Mouse (Mus musculus): ENCODE results near the gene Hspa12b. TPM values are rescaled to one million over a fixed set of nuclear protein-coding genes. Genes with fewer than 3 reads are reported as not detected.
A peak's percentile ranks its signal among the peaks of the same experiment; 100 is the strongest.

Gene Hspa12b
- polyA plus RNA-seq, 1 experiment from 2014 or later: 6.0 TPM

- Histone ChIP-seq H3K9ac (replicated peaks) (no peak overlapping the region), H3K9me3 (replicated peaks) (no peaks in the 10 kb centered on the region), H3K4me2 (peak overlapping the region; percentile 85; the same call in 1 of the 2 replicates), H3K4me1 (peaks cover 70% of the 10 kb centered on the region), H3K27ac (replicated peaks) (no peak overlapping the region), H3K4me3 (replicated peaks) (no peak overlapping the region), H3K27me3 (replicated peaks) (peaks cover 31% of the 10 kb centered on the region), H3K36me3 (peaks cover 5% of the 10 kb centered on the region; the same call in 1 of the 2 replicates)
- no peak for ATAC-seq (ENCODE audit: low FRiP score)
- 65% methylated on average over 3 of the region's 3 CpGs for WGBS
Measured at GRCm38 (mm10) chr2:131175286-131175944, 48.3 kb downstream of the Hspa12b start.

- no peak for ATAC-seq (ENCODE audit: low FRiP score)
- H3K36me3 ChIP-seq: peaks cover 5% of the 10 kb centered on the region; the same call in 1 of the 2 replicates
- H3K27ac ChIP-seq (replicated peaks): no peak overlapping the region
- no peaks in the 10 kb centered on the region for H3K9me3 ChIP-seq (replicated peaks)
- WGBS: 86% methylated on average over 1 of the region's 1 CpGs
- H3K27me3 ChIP-seq (replicated peaks): peaks cover 26% of the 10 kb centered on the region
- no peak overlapping the region for H3K9ac ChIP-seq (replicated peaks)
- H3K4me3 ChIP-seq (replicated peaks): no peak overlapping the region
- peaks cover 68% of the 10 kb centered on the region for H3K4me1 ChIP-seq
- no peak overlapping the region for H3K4me2 ChIP-seq
Measured at GRCm38 (mm10) chr2:131175945-131176309, 48.8 kb downstream of the Hspa12b start.

DNA sequence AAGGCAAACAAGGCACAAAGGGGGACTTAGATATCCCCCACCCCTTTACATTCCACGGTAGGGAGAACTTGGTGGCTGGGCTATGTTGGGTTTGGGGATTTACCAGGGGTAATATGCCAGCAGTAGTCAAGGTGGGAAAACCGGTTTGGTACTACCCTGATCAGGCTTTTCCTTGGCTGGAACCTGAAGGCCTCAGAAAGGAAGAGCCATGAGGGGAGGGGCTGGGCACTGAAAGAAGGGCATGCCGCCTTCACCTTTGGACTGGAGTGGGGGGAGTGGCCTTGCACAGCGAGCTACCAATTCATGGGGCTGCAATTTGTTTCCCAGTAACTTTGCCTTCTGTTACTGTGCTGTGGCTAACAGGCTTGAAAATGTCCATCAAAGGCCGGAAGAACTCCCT is 49.4 kb downstream of the Hspa12b start:
- no peaks in the 10 kb centered on the region for H3K9me3 ChIP-seq (replicated peaks)
- H3K4me1 ChIP-seq: peaks cover 63% of the 10 kb centered on the region
- peaks cover 5% of the 10 kb centered on the region; the same call in 1 of the 2 replicates for H3K36me3 ChIP-seq
- H3K27me3 ChIP-seq (replicated peaks): peaks cover 21% of the 10 kb centered on the region
- peak overlapping the region; percentile 98 for H3K4me2 ChIP-seq
- no peak overlapping the region for H3K4me3 ChIP-seq (replicated peaks)
- WGBS: 57% methylated on average over 5 of the region's 5 CpGs
- no peak overlapping the region for H3K9ac ChIP-seq (replicated peaks)
- no peak for ATAC-seq (ENCODE audit: low FRiP score)
- no peak overlapping the region for H3K27ac ChIP-seq (replicated peaks)

GRCm38 (mm10) chr2:131177932-131178331 is 50.9 kb downstream of the Hspa12b start:
- H3K4me3 ChIP-seq (replicated peaks): peak overlapping the region; percentile 74
- peak overlapping the region; percentile 98 for H3K4me2 ChIP-seq
- 0 out of 2 replicates have a peak overlapping the region, but pooled peaks have one; percentile 41 for H3K27ac ChIP-seq (replicated peaks)
- no peaks in the 10 kb centered on the region for H3K9me3 ChIP-seq (replicated peaks)
- ATAC-seq (ENCODE audit: low FRiP score): no peak
- peaks cover 6% of the 10 kb centered on the region for H3K27me3 ChIP-seq (replicated peaks)
- H3K9ac ChIP-seq (replicated peaks): peak overlapping the region; percentile 93; the same call in 1 of the 2 replicates
- H3K4me1 ChIP-seq: peaks cover 59% of the 10 kb centered on the region
- peaks cover 5% of the 10 kb centered on the region; the same call in 1 of the 2 replicates for H3K36me3 ChIP-seq
- 84% methylated on average over 9 of the region's 9 CpGs for WGBS

DNA sequence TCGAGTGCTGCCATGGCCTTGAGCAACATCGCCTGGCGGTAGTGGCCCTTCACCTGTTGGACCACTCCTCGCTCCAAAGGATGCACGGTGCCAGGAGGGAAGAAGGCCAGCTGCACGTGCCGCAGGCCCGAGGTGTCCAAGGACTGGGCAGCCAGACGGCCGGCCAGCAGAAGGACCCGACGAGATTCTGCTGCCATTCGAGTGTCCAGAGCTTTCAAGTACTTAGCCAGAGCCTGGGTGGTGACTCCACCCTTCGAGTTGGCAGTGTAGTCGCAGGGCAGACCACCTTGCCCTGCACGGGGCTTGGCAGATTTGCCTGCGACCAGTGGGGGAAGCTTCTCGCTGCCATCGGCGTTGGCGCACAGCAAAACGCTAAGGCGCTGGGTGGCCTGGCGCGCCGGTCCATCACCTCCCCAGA is 51.8 kb downstream of the Hspa12b start:
- H3K27me3 ChIP-seq (replicated peaks): no peaks in the 10 kb centered on the region
- H3K36me3 ChIP-seq: peaks cover 5% of the 10 kb centered on the region; the same call in 1 of the 2 replicates
- peak overlapping the region; percentile 74 for H3K4me3 ChIP-seq (replicated peaks)
- H3K4me2 ChIP-seq: peak overlapping the region; percentile 98
- ATAC-seq (ENCODE audit: low FRiP score): no peak
- peaks cover 54% of the 10 kb centered on the region for H3K4me1 ChIP-seq
- WGBS: 17% methylated on average over 26 of the region's 26 CpGs
- H3K27ac ChIP-seq (replicated peaks): peak overlapping the region; percentile 95
- H3K9me3 ChIP-seq (replicated peaks): no peaks in the 10 kb centered on the region
- peak overlapping the region; percentile 93 for H3K9ac ChIP-seq (replicated peaks)

- WGBS: under 1% methylated on average over 67 of the region's 67 CpGs
- no peaks in the 10 kb centered on the region for H3K27me3 ChIP-seq (replicated peaks)
- H3K4me2 ChIP-seq: peak overlapping the region; percentile 98
- peak overlapping the region; percentile 93 for H3K9ac ChIP-seq (replicated peaks)
- H3K36me3 ChIP-seq: peaks cover 5% of the 10 kb centered on the region; the same call in 1 of the 2 replicates
- H3K27ac ChIP-seq (replicated peaks): peak overlapping the region; percentile 95
- peaks cover 49% of the 10 kb centered on the region for H3K4me1 ChIP-seq
- no peaks in the 10 kb centered on the region for H3K9me3 ChIP-seq (replicated peaks)
- peak overlapping the region; percentile 74 for H3K4me3 ChIP-seq (replicated peaks)
- peak; percentile 65 for ATAC-seq (ENCODE audit: low FRiP score)
Measured at GRCm38 (mm10) chr2:131179246-131179886, 52.3 kb downstream of the Hspa12b start.

GRCm38 (mm10) chr2:131179990-131180587 is 53.0 kb downstream of the Hspa12b start, which contains the start of gene Cenpb:
Cenpb (minus strand) TSS chr2:131180067.
- H3K4me2 ChIP-seq: peak within 1 kb of the TSS; percentile 98
- peak within 1 kb of the TSS; percentile 93 for H3K9ac ChIP-seq (replicated peaks)
- H3K4me1 ChIP-seq: peaks cover 43% of the 10 kb centered on the region
- H3K36me3 ChIP-seq: peaks cover 5% of the 10 kb centered on the region; the same call in 1 of the 2 replicates
- no peaks in the 10 kb centered on the region for H3K27me3 ChIP-seq (replicated peaks)
- H3K4me3 ChIP-seq (replicated peaks): peak within 1 kb of the TSS; percentile 74
- peak; percentile 87 for ATAC-seq (ENCODE audit: low FRiP score)
- peak within 1 kb of the TSS; percentile 95 for H3K27ac ChIP-seq (replicated peaks)
- WGBS: 2% methylated on average over 47 of the region's 57 CpGs
- no peaks in the 10 kb centered on the region for H3K9me3 ChIP-seq (replicated peaks)

DNA sequence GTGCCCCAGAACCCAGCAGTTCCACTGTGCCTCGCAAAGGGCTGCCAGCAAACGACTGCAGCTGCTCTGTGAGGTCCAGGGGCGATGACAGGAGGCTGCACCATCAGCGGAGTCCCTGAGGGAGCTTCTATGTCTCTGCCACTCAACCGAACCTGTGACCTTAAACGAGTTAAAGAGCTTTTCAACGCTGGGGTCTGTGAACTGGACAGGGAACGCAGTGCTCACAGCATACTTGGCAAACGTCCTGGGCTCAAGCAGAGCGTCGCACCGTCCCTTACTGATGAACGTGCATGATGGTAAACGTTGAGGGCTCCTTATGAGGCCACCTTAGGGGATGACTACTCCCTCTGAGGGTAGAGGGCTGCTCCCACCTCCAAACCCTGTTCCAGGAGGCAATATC is 59.3 kb downstream of the Hspa12b start:
- peak overlapping the region; percentile 78 for H3K27ac ChIP-seq (replicated peaks)
- H3K4me2 ChIP-seq: peak overlapping the region; percentile 88
- whole genome bisulfite sequencing: under 1% methylated on average over 14 of the region's 14 CpGs
- peak overlapping the region; percentile 71 for H3K9ac ChIP-seq (replicated peaks)
- H3K9me3 ChIP-seq (replicated peaks): no peaks in the 10 kb centered on the region
- ATAC-seq (ENCODE audit: low FRiP score): peak; percentile 53
- peak overlapping the region; percentile 65 for H3K4me3 ChIP-seq (replicated peaks)
- no peaks in the 10 kb centered on the region for H3K27me3 ChIP-seq (replicated peaks)
- peaks cover 41% of the 10 kb centered on the region for H3K4me1 ChIP-seq
- H3K36me3 ChIP-seq: no peaks in the 10 kb centered on the region

DNA sequence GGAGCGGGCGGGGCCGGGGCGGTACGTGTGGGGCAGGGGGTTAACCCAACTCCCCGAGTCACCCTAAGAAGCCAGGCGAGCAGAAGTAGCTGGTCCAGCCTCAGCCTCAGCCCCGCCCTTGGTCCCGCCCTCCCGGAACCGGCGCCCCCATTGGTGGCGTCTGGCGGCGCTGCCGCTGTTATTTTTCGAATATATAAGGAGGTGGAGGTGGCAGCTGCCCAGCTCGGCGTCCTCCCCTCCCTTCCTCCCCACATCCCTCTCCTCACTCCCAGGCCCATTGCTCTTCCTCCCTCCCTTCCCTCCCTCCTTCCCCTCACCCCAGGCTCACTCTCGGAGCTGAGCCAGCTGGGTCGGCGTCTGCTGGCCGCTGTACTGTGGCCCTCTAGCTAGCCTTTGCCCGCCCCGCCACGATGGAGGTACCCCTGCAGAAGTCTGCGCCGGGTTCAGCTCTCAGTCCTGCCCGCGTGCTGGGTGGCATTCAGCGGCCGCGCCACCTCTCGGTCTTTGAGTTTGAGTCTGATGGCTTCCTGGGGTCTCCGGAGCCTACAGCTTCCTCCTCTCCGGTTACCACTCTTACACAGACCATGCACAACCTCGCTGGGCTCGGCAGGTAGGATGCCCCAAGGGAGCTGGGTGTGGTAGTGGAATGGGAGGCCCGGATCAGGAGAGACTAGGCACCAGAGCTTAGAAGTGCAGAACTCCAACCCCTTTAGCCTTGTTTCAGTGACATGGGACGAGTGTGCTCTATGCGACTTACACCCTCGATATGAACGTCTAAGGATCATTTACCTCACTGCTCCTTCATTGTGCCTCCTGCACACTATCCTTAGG is 59.9 kb downstream of the Hspa12b start, which contains the start of the genes Cdc25b and Spef1:
Gene Cdc25b (plus strand): TSS at position 179 of the 831 bp plus-strand sequence.
Gene Spef1 (minus strand): TSS at position 512 of the 831 bp plus-strand sequence.
- Histone ChIP-seq H3K9ac (replicated peaks) (peak within 1 kb of the TSS; percentile 71), H3K4me2 (peak within 1 kb of the TSS; percentile 88), H3K27ac (replicated peaks) (peak within 1 kb of the TSS; percentile 78), H3K9me3 (replicated peaks) (no peaks in the 10 kb centered on the region), H3K36me3 (no peaks in the 10 kb centered on the region), H3K4me3 (replicated peaks) (peak within 1 kb of the TSS; percentile 65), H3K27me3 (replicated peaks) (no peaks in the 10 kb centered on the region), H3K4me1 (peaks cover 41% of the 10 kb centered on the region)
- whole genome bisulfite sequencing: under 1% methylated on average over 43 of the region's 43 CpGs
- peak; percentile 88 for ATAC-seq (ENCODE audit: low FRiP score)

GRCm38 (mm10) chr2:131187602-131187922 is 60.5 kb downstream of the Hspa12b start:
- Histone ChIP-seq H3K4me3 (replicated peaks) (peak overlapping the region; percentile 65), H3K4me1 (peaks cover 41% of the 10 kb centered on the region), H3K9me3 (replicated peaks) (no peaks in the 10 kb centered on the region), H3K4me2 (peak overlapping the region; percentile 88), H3K9ac (replicated peaks) (peak overlapping the region; percentile 71), H3K27me3 (replicated peaks) (no peaks in the 10 kb centered on the region), H3K36me3 (peaks cover 2% of the 10 kb centered on the region), H3K27ac (replicated peaks) (peak overlapping the region; percentile 78)
- no peak for ATAC-seq (ENCODE audit: low FRiP score)
- 23% methylated on average over 3 of the region's 3 CpGs for WGBS

GRCm38 (mm10) chr2:131188311-131188710 is 61.2 kb downstream of the Hspa12b start:
- no peak overlapping the region for H3K9ac ChIP-seq (replicated peaks)
- ATAC-seq (ENCODE audit: low FRiP score): no peak
- H3K4me3 ChIP-seq (replicated peaks): no peak overlapping the region
- H3K9me3 ChIP-seq (replicated peaks): no peaks in the 10 kb centered on the region
- peak overlapping the region; percentile 88; the same call in 1 of the 2 replicates for H3K4me2 ChIP-seq
- peaks cover 41% of the 10 kb centered on the region for H3K4me1 ChIP-seq
- no peak overlapping the region for H3K27ac ChIP-seq (replicated peaks)
- 97% methylated on average over 5 of the region's 5 CpGs for WGBS
- peaks cover 9% of the 10 kb centered on the region for H3K36me3 ChIP-seq
- H3K27me3 ChIP-seq (replicated peaks): no peaks in the 10 kb centered on the region
